Mouse (Mus musculus) midbrain, embryonic 16.5 days (tissue): Measurements from ENCODE around the gene Zc3hc1. TPM values are rescaled to one million over a fixed set of nuclear protein-coding genes. Genes with fewer than 3 reads are reported as not detected.

Experiments
- polyA plus RNA-seq: library from polyadenylated mRNA; unstranded; fragments of >200 nt; fragmentation: Nextera tagmentation; extraction: Ambion mirVana; gene quantifications from 2 replicates; pipeline ENCODE4 v1.2.1, GENCODE M21; 2015

Gene Zc3hc1
- polyA plus RNA-seq, 1 experiment from 2014 or later, result 66.8 TPM

Other genes starting within 250 kb of the Zc3hc1 start
- gene Ube2h, start 86.5 kb downstream of the Zc3hc1 start, polyA plus RNA-seq, result 56.7 and 57.0 TPM in 2 replicates
- 41.7 and 42.1 TPM in 2 replicates for gene Klhdc10, start 10.8 kb upstream of the Zc3hc1 start, polyA plus RNA-seq
- gene Tmem209, start 118.8 kb upstream of the Zc3hc1 start, polyA plus RNA-seq, result 30.3 TPM in 2 replicates
- 0.14 TPM in 1 of 2 replicates, not detected in the other for gene Ssmem1, start 118.8 kb upstream of the Zc3hc1 start, polyA plus RNA-seq
- 9.0 and 10.2 TPM in 2 replicates for gene Cpa2, start 150.6 kb upstream of the Zc3hc1 start, polyA plus RNA-seq
- gene Cpa4, start 177.3 kb upstream of the Zc3hc1 start, polyA plus RNA-seq, result 1.0 and 1.4 TPM in 2 replicates
- not detected in 2 replicates for gene Cpa5, start 220.0 kb upstream of the Zc3hc1 start, polyA plus RNA-seq
- 0.90 and 0.91 TPM in 2 replicates for gene Cpa1, start 248.2 kb upstream of the Zc3hc1 start, polyA plus RNA-seq